ENCODE assay signal across 18 mouse cellular contexts in genomic region chr14:27101735-27102134, GRCm38 (mm10). TPM values are rescaled to one million over a fixed set of nuclear protein-coding genes. Genes with fewer than 3 reads are reported as not detected.
A peak's percentile ranks its signal among the peaks of the same experiment; 100 is the strongest.
DNase-seq lines count a peak whose midpoint lies in the region; ATAC-seq lines count a peak whose summit lies in the region.
"Had no signal": no experiment of that assay in that cellular context is flagged by ENCODE, and none has a peak within 500 bp of the region (broad histone marks: within the 10 kb centered on the region; RNA-seq: fewer than 3 reads in every experiment).

No protein-coding gene starts in this region.

- no peaks in the 10 kb centered on the region for H3K9me3 ChIP-seq in limb, embryonic 12.5 days
- H3K9me3 ChIP-seq in limb, embryonic 10.5 days (replicated peaks): no peaks in the 10 kb centered on the region
- H3K9me3 ChIP-seq in liver, embryonic 13.5 days (replicated peaks): no peaks in the 10 kb centered on the region
- H3K9me3 ChIP-seq: G1E; heart, embryonic 13.5 days; midbrain, embryonic 10.5 days had no signal

- WGBS in limb, embryonic 12.5 days: 58% methylated on average over 7 of the region's 7 CpGs
- 68% methylated on average over 7 of the region's 7 CpGs for WGBS in limb, embryonic 10.5 days
- WGBS in liver, embryonic 13.5 days (ENCODE audit: insufficient replicate concordance): 50% methylated on average over 7 of the region's 7 CpGs

- no peak overlapping the region for H3K4me2 ChIP-seq in limb, embryonic 12.5 days
- H3K4me2 ChIP-seq in liver, embryonic 13.5 days: no peak overlapping the region
- H3K4me2 ChIP-seq: heart, embryonic 13.5 days; lung, embryonic 14.5 days had no signal

- no peak for ATAC-seq in limb, embryonic 12.5 days (ENCODE audit: insufficient number of reproducible peaks, insufficient read depth, low FRiP score, low TSS enrichment, low read depth)
- ATAC-seq in liver, embryonic 13.5 days (ENCODE audit: low read depth): peak; percentile 47
- ATAC-seq: forebrain, embryonic 14.5 days had no signal

- H3K9ac ChIP-seq in limb, embryonic 12.5 days (replicated peaks): no peak overlapping the region
- H3K9ac ChIP-seq in liver, embryonic 13.5 days: no peak overlapping the region
- H3K9ac ChIP-seq: heart, embryonic 13.5 days; lung, embryonic 14.5 days had no signal

- H3K4me1 ChIP-seq in limb, embryonic 12.5 days (replicated peaks): peaks cover 20% of the 10 kb centered on the region; the same call in 1 of the 2 replicates
- H3K4me1 ChIP-seq in limb, embryonic 10.5 days: no peaks in the 10 kb centered on the region
- no peaks in the 10 kb centered on the region for H3K4me1 ChIP-seq in liver, embryonic 13.5 days (replicated peaks)

- no peaks in the 10 kb centered on the region for H3K27me3 ChIP-seq in limb, embryonic 12.5 days
- no peaks in the 10 kb centered on the region for H3K27me3 ChIP-seq in limb, embryonic 10.5 days (ENCODE audit: low read depth, poor library complexity, severe bottlenecking)
- no peaks in the 10 kb centered on the region for H3K27me3 ChIP-seq in liver, embryonic 13.5 days
- H3K27me3 ChIP-seq: heart, embryonic 13.5 days had no signal

- H3K4me3 ChIP-seq in limb, embryonic 12.5 days (replicated peaks): no peak overlapping the region
- H3K4me3 ChIP-seq in limb, embryonic 10.5 days: no peak overlapping the region
- H3K4me3 ChIP-seq in liver, embryonic 13.5 days (replicated peaks): no peak overlapping the region
- H3K4me3 ChIP-seq: erythroblast, embryonic 14.5 days; heart, embryonic 13.5 days; midbrain, embryonic 10.5 days had no signal

- no peak for DNase-seq in limb, embryonic 10.5 days (ENCODE audit: low spot score)
- DNase-seq in kidney, postnatal 14 days: peak; percentile 22
- no peak for DNase-seq in liver, embryonic 13.5 days
- DNase-seq in yolk sac, embryonic 10.5 days (ENCODE audit: low spot score): peak; percentile 42
- no peak for DNase-seq in urinary bladder, adult 18-20 months (ENCODE audit: low spot score in 2 of 2)
- DNase-seq in cerebellum, adult 9-11 months: no peak
- DNase-seq: embryo, embryonic 11 days; heart, postnatal 4 days; lung, embryonic 14.5 days; lung, postnatal 4 days; right cerebral cortex, postnatal 14 days; thymus, postnatal 25 days had no signal

- peak overlapping the region; percentile 42; the same call in 1 of the 2 replicates for H3K27ac ChIP-seq in limb, embryonic 12.5 days
- H3K27ac ChIP-seq in limb, embryonic 10.5 days: no peak overlapping the region
- H3K27ac ChIP-seq in liver, embryonic 13.5 days: no peak overlapping the region
- H3K27ac ChIP-seq: heart, embryonic 13.5 days; midbrain, embryonic 10.5 days had no signal

- H3K36me3 ChIP-seq in limb, embryonic 12.5 days: peaks cover 89% of the 10 kb centered on the region
- H3K36me3 ChIP-seq in limb, embryonic 10.5 days: peaks cover 98% of the 10 kb centered on the region
- no peaks in the 10 kb centered on the region for H3K36me3 ChIP-seq in liver, embryonic 13.5 days
- H3K36me3 ChIP-seq: G1E had no signal

RNA-seq across cellular contexts. Expression of gene Arhgef3, which starts 13.0 kb away (rescaled TPM):
- polyA plus RNA-seq in limb, embryonic 12.5 days (2016; fragmentation: Nextera tagmentation; extraction: Ambion mirVana): 26.6 and 27.4 TPM in 2 replicates
- 4.4 and 8.4 TPM in 2 replicates for polyA plus RNA-seq in limb, embryonic 10.5 days (2016; fragmentation: Nextera tagmentation; extraction: Ambion mirVana)
- polyA plus RNA-seq in liver, embryonic 13.5 days (2015; fragmentation: Nextera tagmentation; extraction: Ambion mirVana): 3.7 and 4.9 TPM in 2 replicates

Comparison
In these comparisons a context has a peak if more than half of its experiments do, and no peak if none do; other contexts are left out.
1. DNase-seq: peak in kidney, postnatal 14 days (single experiment) and yolk sac, embryonic 10.5 days (single experiment); none in limb, embryonic 10.5 days (single experiment), liver, embryonic 13.5 days (single experiment), urinary bladder, adult 18-20 months (0 of 2) and cerebellum, adult 9-11 months (single experiment).